Mouse (Mus musculus): ENCODE results near the gene 4921517D22Rik. TPM values are rescaled to one million over a fixed set of nuclear protein-coding genes. Genes with fewer than 3 reads are reported as not detected.

4921517D22Rik gene
- total RNA-seq, 1 experiment = not detected

- no peak overlapping the region for H3K4me3 ChIP-seq (ENCODE audit: insufficient read depth in 1 of 2, low read depth in 1 of 2, low read length in 2 of 2, poor library complexity in 1 of 2, severe bottlenecking in 1 of 2)
- no peak overlapping the region for H3K27ac ChIP-seq (ENCODE audit: insufficient read depth, low read depth, low read length, poor library complexity, severe bottlenecking)
- no peaks in the 10 kb centered on the region for H3K9me3 ChIP-seq (ENCODE audit: control insufficient read depth, insufficient read depth, low read depth, low read length)
- H3K9ac ChIP-seq (ENCODE audit: insufficient read depth, low read depth, low read length, poor library complexity, severe bottlenecking) = no peak overlapping the region
- no peak for DNase-seq (ENCODE audit: low read depth, low spot score)
- H3K36me3 ChIP-seq (ENCODE audit: control insufficient read depth, insufficient read depth, low read length, poor library complexity, severe bottlenecking) = peaks cover 9% of the 10 kb centered on the region
- peaks cover 3 to 25% of the 10 kb centered on the region in 2 experiments; a peak in 2 of 4 replicates for H3K4me1 ChIP-seq (ENCODE audit: control insufficient read depth in 2 of 2, insufficient read depth in 2 of 2, low read length in 2 of 2, poor library complexity in 1 of 2)
- in situ Hi-C loops (cut with MboI; ENCODE audit: low sequenced_read_pairs in 2 of 2, unreplicated experiment in 2 of 2) = no loop called here
- TF ChIP-seq MAFK (IDR thresholded peaks at IDR 0.05; ENCODE audit: insufficient read depth, low read depth, low read length) = no peak
- no peak for TF ChIP-seq ZC3H11A (IDR thresholded peaks at IDR 0.05; ENCODE audit: borderline replicate concordance, low read depth, low read length)
Observed at GRCm38 (mm10) chr13:59669946-59670345, 24.0 kb downstream of the 4921517D22Rik start.

GRCm38 (mm10) chr13:59668501-59669093 lies 25.3 kb downstream of the 4921517D22Rik start:
- Histone ChIP-seq H3K36me3 (ENCODE audit: control insufficient read depth, insufficient read depth, low read length, poor library complexity, severe bottlenecking) (peaks cover 16% of the 10 kb centered on the region), H3K27ac (ENCODE audit: insufficient read depth, low read depth, low read length, poor library complexity, severe bottlenecking) (peak overlapping the region; percentile 9; the same call in 1 of the 2 replicates), H3K4me3 (ENCODE audit: insufficient read depth in 1 of 2, low read depth in 1 of 2, low read length in 2 of 2, poor library complexity in 1 of 2, severe bottlenecking in 1 of 2) (no peak overlapping the region), H3K9ac (ENCODE audit: insufficient read depth, low read depth, low read length, poor library complexity, severe bottlenecking) (peak overlapping the region; percentile 4; the same call in 1 of the 2 replicates), H3K4me1 (ENCODE audit: control insufficient read depth in 2 of 2, insufficient read depth in 2 of 2, low read length in 2 of 2, poor library complexity in 1 of 2) (peaks cover 3 to 27% of the 10 kb centered on the region in 2 experiments; a peak in 2 of 4 replicates), H3K9me3 (ENCODE audit: control insufficient read depth, insufficient read depth, low read depth, low read length) (no peaks in the 10 kb centered on the region)
- DNase-seq (ENCODE audit: low read depth, low spot score) = no peak
- in situ Hi-C loops (cut with MboI; ENCODE audit: low sequenced_read_pairs in 2 of 2, unreplicated experiment in 2 of 2) = no loop called here
- TF ChIP-seq MAFK (IDR thresholded peaks at IDR 0.05; ENCODE audit: insufficient read depth, low read depth, low read length) (no peak), ZC3H11A (IDR thresholded peaks at IDR 0.05; ENCODE audit: borderline replicate concordance, low read depth, low read length) (no peak), HCFC1 (IDR thresholded peaks at IDR 0.05; ENCODE audit: borderline replicate concordance, insufficient read depth, low read length) (no peak), CHD2 (IDR thresholded peaks at IDR 0.05; ENCODE audit: low read depth, low read length) (no peak), ZNF384 (IDR thresholded peaks at IDR 0.05; ENCODE audit: low read depth, low read length) (no peak)

DNA sequence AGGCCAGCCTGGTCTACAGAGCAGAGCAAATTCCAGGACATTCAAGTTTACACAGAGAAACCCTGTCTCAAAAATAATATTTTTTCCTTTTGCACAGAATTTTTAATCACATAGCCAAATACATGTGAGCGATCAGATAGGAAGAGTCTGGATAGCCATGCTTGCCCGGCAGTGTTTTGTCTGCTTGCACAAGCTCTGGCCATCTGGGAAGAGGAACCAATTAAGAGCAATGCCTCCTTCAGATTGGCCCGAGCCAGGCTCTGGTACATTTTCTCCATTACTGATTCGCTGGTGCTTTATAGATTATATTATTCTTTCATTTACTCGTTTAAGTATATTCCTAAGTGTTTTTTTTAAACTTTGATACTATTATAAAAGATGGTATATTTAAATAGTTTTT lies 26.1 kb downstream of the 4921517D22Rik start:
- in situ Hi-C loops (cut with MboI; ENCODE audit: low sequenced_read_pairs in 2 of 2, unreplicated experiment in 2 of 2) = no loop called here
- Histone ChIP-seq H3K36me3 (ENCODE audit: control insufficient read depth, insufficient read depth, low read length, poor library complexity, severe bottlenecking) (peaks cover 19% of the 10 kb centered on the region), H3K9me3 (ENCODE audit: control insufficient read depth, insufficient read depth, low read depth, low read length) (no peaks in the 10 kb centered on the region), H3K4me3 (ENCODE audit: insufficient read depth in 1 of 2, low read depth in 1 of 2, low read length in 2 of 2, poor library complexity in 1 of 2, severe bottlenecking in 1 of 2) (no peak overlapping the region), H3K4me1 (ENCODE audit: control insufficient read depth in 2 of 2, insufficient read depth in 2 of 2, low read length in 2 of 2, poor library complexity in 1 of 2) (peaks cover 3 to 24% of the 10 kb centered on the region in 2 experiments; a peak in 2 of 4 replicates), H3K27ac (ENCODE audit: insufficient read depth, low read depth, low read length, poor library complexity, severe bottlenecking) (no peak overlapping the region), H3K9ac (ENCODE audit: insufficient read depth, low read depth, low read length, poor library complexity, severe bottlenecking) (no peak overlapping the region)
- TF ChIP-seq CHD2 (IDR thresholded peaks at IDR 0.05; ENCODE audit: low read depth, low read length) (no peak), MAFK (IDR thresholded peaks at IDR 0.05; ENCODE audit: insufficient read depth, low read depth, low read length) (no peak), HCFC1 (IDR thresholded peaks at IDR 0.05; ENCODE audit: borderline replicate concordance, insufficient read depth, low read length) (no peak), ZC3H11A (IDR thresholded peaks at IDR 0.05; ENCODE audit: borderline replicate concordance, low read depth, low read length) (no peak), ZNF384 (IDR thresholded peaks at IDR 0.05; ENCODE audit: low read depth, low read length) (no peak)
- no peak for DNase-seq (ENCODE audit: low read depth, low spot score)

GRCm38 (mm10) chr13:59663939-59664712 lies 29.8 kb downstream of the 4921517D22Rik start:
- TF ChIP-seq ZC3H11A (IDR thresholded peaks at IDR 0.05; ENCODE audit: borderline replicate concordance, low read depth, low read length) = no peak
- no peak for TF ChIP-seq MAFK (IDR thresholded peaks at IDR 0.05; ENCODE audit: insufficient read depth, low read depth, low read length)
- Histone ChIP-seq H3K4me3 (ENCODE audit: insufficient read depth in 1 of 2, low read depth in 1 of 2, low read length in 2 of 2, poor library complexity in 1 of 2, severe bottlenecking in 1 of 2) (no peak overlapping the region), H3K4me1 (ENCODE audit: control insufficient read depth in 2 of 2, insufficient read depth in 2 of 2, low read length in 2 of 2, poor library complexity in 1 of 2) (peaks cover 12 to 28% of the 10 kb centered on the region in 2 experiments), H3K27ac (ENCODE audit: insufficient read depth, low read depth, low read length, poor library complexity, severe bottlenecking) (no peak overlapping the region), H3K9ac (ENCODE audit: insufficient read depth, low read depth, low read length, poor library complexity, severe bottlenecking) (no peak overlapping the region), H3K9me3 (ENCODE audit: control insufficient read depth, insufficient read depth, low read depth, low read length) (no peaks in the 10 kb centered on the region), H3K36me3 (ENCODE audit: control insufficient read depth, insufficient read depth, low read length, poor library complexity, severe bottlenecking) (peaks cover 25% of the 10 kb centered on the region)
- DNase-seq (ENCODE audit: low read depth, low spot score) = no peak
- in situ Hi-C loops (cut with MboI; ENCODE audit: low sequenced_read_pairs in 2 of 2, unreplicated experiment in 2 of 2) = no loop called here

All from ES-E14 (cell line).